Mouse (Mus musculus) lung, postnatal 0 days (tissue): ENCODE measurements around the gene Ccnk.

Experiments
- CTCF ChIP-seq: IDR thresholded peaks from 2 replicates; pipeline ENCODE4 v1.5.1; 2016; ENCODE audit warnings: antibody characterized with exemption, mild to moderate bottlenecking
- EP300 ChIP-seq: IDR thresholded peaks from 2 replicates; pipeline ENCODE4 v1.6.1; 2016; ENCODE audit warnings: antibody characterized with exemption, mild to moderate bottlenecking, control low read depth

DNA sequence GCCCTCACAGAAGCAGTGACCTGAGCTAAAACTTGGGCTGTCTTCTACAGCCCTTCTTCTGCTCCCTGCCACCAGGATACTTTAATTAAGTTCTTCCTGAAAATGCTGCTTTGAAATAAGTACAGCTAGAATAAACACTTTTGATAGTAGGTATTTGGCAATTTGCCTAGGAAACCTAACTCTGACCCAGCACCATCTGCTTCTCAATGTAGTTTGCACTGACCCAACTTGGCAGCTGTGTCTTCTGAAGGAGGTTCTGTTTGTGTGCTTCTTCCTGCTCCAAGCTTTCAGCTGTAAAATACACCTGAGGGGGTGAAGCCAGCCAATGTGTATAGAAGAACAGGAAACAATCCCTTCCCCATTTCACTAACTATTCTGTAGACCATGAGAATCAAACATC is 8.0 kb upstream of the Ccnk start:
- TF ChIP-seq CTCF (no peak), EP300 (no peak)
